18 mouse cellular contexts compared by ENCODE assay signal in genomic region chr14:27206443-27206842, GRCm38 (mm10).
"Had no signal": no experiment of that assay in that cellular context is flagged by ENCODE, and none has a peak within 500 bp of the region (broad histone marks: within the 10 kb centered on the region; RNA-seq: fewer than 3 reads in every experiment).

No protein-coding gene starts in this region.

- H3K27me3 ChIP-seq: liver, embryonic 12.5 days; lung, embryonic 15.5 days; midbrain, embryonic 12.5 days; neural tube, embryonic 13.5 days; neural tube, embryonic 15.5 days had no signal

- H3K4me2 ChIP-seq: liver, embryonic 12.5 days; lung, embryonic 15.5 days; midbrain, embryonic 12.5 days; neural tube, embryonic 13.5 days; neural tube, embryonic 15.5 days had no signal

- DNase-seq: midbrain, embryonic 14.5 days; retina, postnatal 1 day; right cerebral cortex, adult 18-20 months; right cerebral cortex, postnatal 25 days; right cerebral cortex, postnatal 4 days; spleen, adult 18-20 months; thymus, adult 18-20 months; thymus, postnatal 14 days; thymus, postnatal 36 days had no signal

- H3K4me1 ChIP-seq: liver, embryonic 12.5 days; lung, embryonic 15.5 days; midbrain, embryonic 10.5 days; midbrain, embryonic 12.5 days; neural tube, embryonic 13.5 days; neural tube, embryonic 15.5 days had no signal

- H3K27ac ChIP-seq: liver, embryonic 12.5 days; liver, embryonic 14.5 days; lung, embryonic 15.5 days; midbrain, embryonic 10.5 days; midbrain, embryonic 12.5 days; neural tube, embryonic 13.5 days; neural tube, embryonic 15.5 days had no signal

- H3K4me3 ChIP-seq: liver, embryonic 12.5 days; lung, embryonic 15.5 days; midbrain, embryonic 10.5 days; midbrain, embryonic 12.5 days; myocyte; neural tube, embryonic 13.5 days; neural tube, embryonic 15.5 days had no signal

- H3K9me3 ChIP-seq: liver, embryonic 12.5 days; lung, embryonic 15.5 days; midbrain, embryonic 10.5 days; midbrain, embryonic 12.5 days; neural tube, embryonic 13.5 days; neural tube, embryonic 15.5 days had no signal

- H3K36me3 ChIP-seq: liver, embryonic 12.5 days; lung, embryonic 15.5 days; midbrain, embryonic 10.5 days; midbrain, embryonic 12.5 days; neural tube, embryonic 13.5 days; neural tube, embryonic 15.5 days had no signal

- H3K9ac ChIP-seq: liver, embryonic 12.5 days; liver, embryonic 14.5 days; lung, embryonic 15.5 days; midbrain, embryonic 12.5 days; neural tube, embryonic 13.5 days; neural tube, embryonic 15.5 days had no signal

- ATAC-seq: liver, embryonic 12.5 days; midbrain, embryonic 16.5 days had no signal
